Comparison of ENCODE assay signal across 26 mouse cellular contexts in the genomic region with DNA sequence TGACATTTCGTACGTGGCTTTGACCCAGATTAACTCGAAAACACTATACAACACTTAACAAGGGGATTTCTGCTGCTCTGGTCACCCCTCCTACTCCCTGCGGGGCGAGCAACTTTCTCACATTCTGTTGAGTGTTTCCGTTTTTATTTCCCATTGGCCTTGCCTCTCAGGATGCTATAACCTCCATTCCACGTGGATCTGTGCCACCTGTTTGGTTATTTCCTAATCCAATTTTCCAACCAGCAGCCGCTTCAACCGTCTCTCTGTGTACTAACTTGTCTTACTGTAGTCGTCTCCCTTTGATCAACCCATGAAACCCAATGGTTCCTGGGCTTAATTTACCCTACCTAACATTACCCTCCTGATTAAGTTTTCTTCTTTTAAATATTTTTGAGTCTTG. TPM values are rescaled to one million over a fixed set of nuclear protein-coding genes. Genes with fewer than 3 reads are reported as not detected.
"Had no signal": no experiment of that assay in that cellular context is flagged by ENCODE, and none has a peak within 500 bp of the region (broad histone marks: within the 10 kb centered on the region; RNA-seq: fewer than 3 reads in every experiment).

No protein-coding gene starts in this region.

- H3K36me3 ChIP-seq: heart, embryonic 10.5 days; heart, embryonic 12.5 days; hindbrain, embryonic 13.5 days; hindbrain, embryonic 15.5 days; intestine, embryonic 15.5 days; limb, embryonic 10.5 days; limb, embryonic 12.5 days; liver, embryonic 13.5 days; liver, embryonic 15.5 days had no signal

- H3K27me3 ChIP-seq: heart, embryonic 12.5 days; hindbrain, embryonic 13.5 days; hindbrain, embryonic 15.5 days; intestine, embryonic 15.5 days; limb, embryonic 12.5 days; liver, embryonic 13.5 days; liver, embryonic 15.5 days had no signal

- H3K4me1 ChIP-seq: hindbrain, embryonic 13.5 days; hindbrain, embryonic 15.5 days; intestine, embryonic 15.5 days; limb, embryonic 10.5 days; limb, embryonic 12.5 days had no signal

- H3K9ac ChIP-seq: heart, embryonic 12.5 days; hindbrain, embryonic 13.5 days; hindbrain, embryonic 15.5 days; intestine, embryonic 15.5 days; limb, embryonic 12.5 days; liver, embryonic 13.5 days; liver, embryonic 15.5 days; liver, postnatal 0 days had no signal

- H3K4me2 ChIP-seq: heart, embryonic 12.5 days; hindbrain, embryonic 13.5 days; hindbrain, embryonic 15.5 days; intestine, embryonic 15.5 days; limb, embryonic 12.5 days; liver, embryonic 13.5 days; liver, embryonic 15.5 days had no signal

- ATAC-seq: hindbrain, postnatal 0 days; intestine, embryonic 15.5 days; intestine, postnatal 0 days; liver, postnatal 0 days had no signal

- H3K9me3 ChIP-seq: heart, embryonic 10.5 days; heart, embryonic 12.5 days; hindbrain, embryonic 13.5 days; hindbrain, embryonic 15.5 days; intestine, embryonic 15.5 days; limb, embryonic 10.5 days; limb, embryonic 12.5 days; liver, embryonic 13.5 days; liver, embryonic 15.5 days had no signal

- H3K27ac ChIP-seq: heart, embryonic 10.5 days; hindbrain, embryonic 13.5 days; hindbrain, embryonic 15.5 days; hindbrain, postnatal 0 days; intestine, embryonic 15.5 days; layer of hippocampus, adult 2 months; left cerebral cortex, adult 2 months; limb, embryonic 10.5 days; limb, embryonic 12.5 days; liver, embryonic 13.5 days; liver, embryonic 15.5 days had no signal

- DNase-seq: gastrocnemius, postnatal 14 days; gastrocnemius, postnatal 36 days; heart, adult 18-20 months; heart, postnatal 10 days; heart, postnatal 36 days; kidney, adult 18-20 months; kidney, adult 8-10 months; kidney, postnatal 10 days; kidney, postnatal 25 days; kidney, postnatal 4 days; liver; liver, embryonic 13.5 days; liver, postnatal 0 days had no signal

- H3K4me3 ChIP-seq: heart, embryonic 10.5 days; heart, embryonic 12.5 days; hindbrain, embryonic 13.5 days; hindbrain, embryonic 15.5 days; intestine, embryonic 15.5 days; layer of hippocampus, adult 2 months; left cerebral cortex, adult 2 months; limb, embryonic 10.5 days; limb, embryonic 12.5 days; liver, embryonic 13.5 days; liver, embryonic 15.5 days had no signal

RNA-seq across cellular contexts. Expression of gene Gm9887, which starts 20.8 kb away (rescaled TPM):
- total RNA-seq: gastrocnemius, adult 18-20 months; gastrocnemius, postnatal 36 days; heart, postnatal 36 days; hindbrain, postnatal 0 days had no signal
